Mouse (Mus musculus) megakaryocyte, embryonic 14.5 days (primary cell): Measurements from ENCODE around the gene Ms4a7. TPM values are rescaled to one million over a fixed set of nuclear protein-coding genes. Genes with fewer than 3 reads are reported as not detected.

Experiments
- H3K27me3 ChIP-seq: replicated peaks from 2 replicates; pipeline ENCODE3; 2012; ENCODE audit warnings: inconsistent platforms
- H3K36me3 ChIP-seq: replicated peaks from 2 replicates; pipeline ENCODE3; 2012; ENCODE audit warnings: low read length, inconsistent platforms, mixed read lengths
- H3K4me1 ChIP-seq: 2 replicates; pipeline ENCODE4 v1.6.1; 2012; ENCODE audit warnings: inconsistent platforms
- H3K4me3 ChIP-seq: replicated peaks from 2 replicates; pipeline ENCODE3; 2012; ENCODE audit warnings: moderate library complexity, mild to moderate bottlenecking, inconsistent platforms
- H3K9me3 ChIP-seq: 2 replicates; pipeline ENCODE4 v1.6.1; 2012; ENCODE audit warnings: inconsistent platforms
- FLI1 ChIP-seq: IDR thresholded peaks from 2 replicates; pipeline ENCODE4 v1.6.1; 2012; ENCODE audit warnings: low read length, inconsistent platforms, mixed read lengths
- GATA1 ChIP-seq: IDR thresholded peaks from 3 replicates; pipeline ENCODE4 v1.6.1; 2012; ENCODE audit warnings: mixed read lengths, low read length, inconsistent platforms, borderline replicate concordance
- polyA plus RNA-seq: library from polyadenylated mRNA; stranded (reverse); fragments of >175 nt; gene quantifications from 2 replicates; pipeline ENCODE4 v1.2.3, GENCODE M21; 2012; ENCODE audit warnings: low replicate concordance; ENCODE audit not compliant: insufficient read depth

Ms4a7 gene
- polyA plus RNA-seq = 0.45 and 34.8 TPM in 2 replicates

- H3K4me3 ChIP-seq = peak within 1 kb of the TSS; percentile 70
- no peak for TF ChIP-seq FLI1
- no peak for TF ChIP-seq GATA1
- no peaks in the 10 kb centered on the region for H3K9me3 ChIP-seq
- H3K27me3 ChIP-seq = no peaks in the 10 kb centered on the region
- H3K36me3 ChIP-seq = no peaks in the 10 kb centered on the region
- H3K4me1 ChIP-seq = peaks cover 3% of the 10 kb centered on the region; the same call in 1 of the 2 replicates
Observed at GRCm38 (mm10) chr19:11335932-11336331, at the start of gene Ms4a7. TSS of gene Ms4a7 (minus strand) at chr19:11336146.

- Histone ChIP-seq H3K4me1 (no peaks in the 10 kb centered on the region), H3K36me3 (no peaks in the 10 kb centered on the region), H3K27me3 (no peaks in the 10 kb centered on the region), H3K9me3 (no peaks in the 10 kb centered on the region), H3K4me3 (no peak overlapping the region)
- TF ChIP-seq GATA1 (no peak), FLI1 (no peak)
Observed at GRCm38 (mm10) chr19:11376399-11376798, 40.5 kb upstream of the Ms4a7 start.

- H3K4me1 ChIP-seq = no peaks in the 10 kb centered on the region
- no peaks in the 10 kb centered on the region for H3K36me3 ChIP-seq
- TF ChIP-seq GATA1 (no peak), FLI1 (no peak)
- peak within 1 kb of the TSS; percentile 28 for H3K4me3 ChIP-seq
- no peaks in the 10 kb centered on the region for H3K9me3 ChIP-seq
- H3K27me3 ChIP-seq = no peaks in the 10 kb centered on the region
Observed at GRCm38 (mm10) chr19:11375273-11375672, 39.3 kb upstream of the Ms4a7 start, which contains the start of gene Ms4a4a. TSS of gene Ms4a4a (plus strand) at chr19:11375523.

GRCm38 (mm10) chr19:11371181-11371580, 35.2 kb upstream of the Ms4a7 start:
- no peaks in the 10 kb centered on the region for H3K4me1 ChIP-seq
- TF ChIP-seq GATA1 = no peak
- TF ChIP-seq FLI1 = no peak
- no peaks in the 10 kb centered on the region for H3K27me3 ChIP-seq
- H3K9me3 ChIP-seq = no peaks in the 10 kb centered on the region
- H3K36me3 ChIP-seq = no peaks in the 10 kb centered on the region
- H3K4me3 ChIP-seq = no peak overlapping the region

GRCm38 (mm10) chr19:11368310-11368709, 32.4 kb upstream of the Ms4a7 start:
- Histone ChIP-seq H3K27me3 (no peaks in the 10 kb centered on the region), H3K4me1 (no peaks in the 10 kb centered on the region), H3K36me3 (no peaks in the 10 kb centered on the region), H3K4me3 (no peak overlapping the region), H3K9me3 (no peaks in the 10 kb centered on the region)
- TF ChIP-seq GATA1 = no peak
- TF ChIP-seq FLI1 = no peak

- Histone ChIP-seq H3K27me3 (no peaks in the 10 kb centered on the region), H3K4me1 (no peaks in the 10 kb centered on the region), H3K9me3 (no peaks in the 10 kb centered on the region), H3K4me3 (no peak overlapping the region), H3K36me3 (no peaks in the 10 kb centered on the region)
- no peak for TF ChIP-seq FLI1
Observed at GRCm38 (mm10) chr19:11362002-11362401, 26.1 kb upstream of the Ms4a7 start.

GRCm38 (mm10) chr19:11360106-11360505, 24.2 kb upstream of the Ms4a7 start:
- TF ChIP-seq FLI1 = no peak
- no peak for TF ChIP-seq GATA1
- Histone ChIP-seq H3K27me3 (no peaks in the 10 kb centered on the region), H3K4me1 (no peaks in the 10 kb centered on the region), H3K36me3 (no peaks in the 10 kb centered on the region), H3K9me3 (no peaks in the 10 kb centered on the region), H3K4me3 (no peak overlapping the region)

- Histone ChIP-seq H3K27me3 (no peaks in the 10 kb centered on the region), H3K4me3 (no peak overlapping the region), H3K4me1 (no peaks in the 10 kb centered on the region), H3K9me3 (no peaks in the 10 kb centered on the region), H3K36me3 (no peaks in the 10 kb centered on the region)
- TF ChIP-seq FLI1 (no peak), GATA1 (no peak)
Observed at GRCm38 (mm10) chr19:11355730-11356129, 19.8 kb upstream of the Ms4a7 start.

- no peak for TF ChIP-seq FLI1
- TF ChIP-seq GATA1 = no peak
- no peaks in the 10 kb centered on the region for H3K36me3 ChIP-seq
- no peaks in the 10 kb centered on the region for H3K4me1 ChIP-seq
- H3K4me3 ChIP-seq = no peak overlapping the region
- no peaks in the 10 kb centered on the region for H3K9me3 ChIP-seq
- peaks cover 4% of the 10 kb centered on the region for H3K27me3 ChIP-seq
Observed at GRCm38 (mm10) chr19:11351878-11352277, 15.9 kb upstream of the Ms4a7 start.

- Histone ChIP-seq H3K36me3 (no peaks in the 10 kb centered on the region), H3K9me3 (no peaks in the 10 kb centered on the region), H3K4me1 (no peaks in the 10 kb centered on the region), H3K27me3 (peaks cover 4% of the 10 kb centered on the region), H3K4me3 (no peak overlapping the region)
- TF ChIP-seq FLI1 (no peak), GATA1 (no peak)
Observed at GRCm38 (mm10) chr19:11349698-11350481, 13.9 kb upstream of the Ms4a7 start.
